Mouse (Mus musculus) lung, adult 2 months (tissue): ENCODE measurements around the gene Slc22a23.

ENCODE experiments used
- CTCF ChIP-seq: fragments of 200-500 bp; IDR thresholded peaks from 2 replicates; pipeline ENCODE4 v1.5.1; 2011; ENCODE audit warnings: mild to moderate bottlenecking, low read length, control low read depth; ENCODE audit not compliant: insufficient read depth
- POLR2A ChIP-seq: fragments of 200-500 bp; IDR thresholded peaks from 2 replicates; pipeline ENCODE4 v1.6.1; 2011; ENCODE audit warnings: low read depth, mild to moderate bottlenecking, control low read depth, low read length, borderline replicate concordance; ENCODE audit errors: extremely low read depth

- TF ChIP-seq POLR2A (no peak), CTCF (no peak)
Observed at GRCm38 (mm10) chr13:34130226-34130731, 214.7 kb downstream of the Slc22a23 start, which contains the start of gene Tubb2b.
